Mouse (Mus musculus): Measurements from ENCODE around the gene Gm1604a.
"Not testable (repeated sequence)": the region's sequence is repeated elsewhere in the genome, so short reads cannot be mapped to it uniquely, and the experiment has no call there.

The Gm1604a gene

DNA sequence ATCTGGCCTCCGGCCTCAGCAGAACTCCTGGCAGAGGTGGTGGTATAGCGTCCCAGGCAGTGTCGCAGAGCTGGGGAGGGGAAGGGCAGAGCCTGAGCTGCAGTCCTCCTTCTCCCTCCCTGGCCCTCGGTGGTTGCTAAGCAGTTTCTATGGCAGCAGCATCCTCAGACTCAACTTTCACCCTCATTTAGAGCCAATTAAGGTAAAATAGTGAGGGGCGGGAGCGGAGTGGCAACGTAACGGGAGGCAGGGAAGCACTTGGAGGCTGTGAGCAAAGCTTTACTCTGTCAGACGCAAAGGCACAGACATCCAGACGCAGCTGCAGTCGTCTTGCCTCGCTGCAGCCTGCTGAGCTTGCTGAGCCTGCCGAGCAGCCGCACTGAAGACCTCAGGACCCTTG is at the start of gene Gm1604a:
Gene Gm1604a, plus strand, starts transcription at position 312 of the 400 bp plus-strand sequence.
- not testable (repeated sequence) for DNase-seq

- DNase-seq, result peak; percentile 69 to 72
Measured at GRCm38 (mm10) chr17:6978287-6979248, 46.8 kb upstream of the Gm1604a start, which contains the start of gene Gm49721. Gene Gm49721, plus strand, starts transcription at chr17:6978904.

- not testable (repeated sequence) for DNase-seq
Measured at GRCm38 (mm10) chr17:6979380-6979779, 46.0 kb upstream of the Gm1604a start.

DNA sequence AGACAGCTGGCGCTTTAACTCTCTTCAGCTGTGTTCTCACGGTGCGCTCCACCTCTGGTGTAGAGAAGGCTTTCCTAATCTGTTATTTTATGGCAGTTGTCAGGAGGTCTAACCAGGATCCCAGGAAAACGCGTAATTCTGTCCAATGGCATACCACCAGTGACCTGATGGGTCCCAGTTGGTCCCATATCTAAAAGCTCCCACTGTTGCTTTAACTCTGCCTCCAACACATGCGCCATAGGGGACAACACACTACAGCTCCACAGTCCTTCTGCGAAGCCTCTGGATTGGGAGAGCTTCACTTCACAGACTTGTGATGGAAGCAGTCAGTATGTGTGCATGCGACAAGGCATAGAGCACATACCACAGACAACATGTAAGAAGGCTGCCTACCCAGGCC is 45.2 kb upstream of the Gm1604a start:
- DNase-seq, result not testable (repeated sequence)

- not testable (repeated sequence) for DNase-seq
Measured at GRCm38 (mm10) chr17:6986118-6986517, 39.2 kb upstream of the Gm1604a start.

- DNase-seq, result not testable (repeated sequence)
Measured at GRCm38 (mm10) chr17:6995504-6995903, 29.9 kb upstream of the Gm1604a start.

DNA sequence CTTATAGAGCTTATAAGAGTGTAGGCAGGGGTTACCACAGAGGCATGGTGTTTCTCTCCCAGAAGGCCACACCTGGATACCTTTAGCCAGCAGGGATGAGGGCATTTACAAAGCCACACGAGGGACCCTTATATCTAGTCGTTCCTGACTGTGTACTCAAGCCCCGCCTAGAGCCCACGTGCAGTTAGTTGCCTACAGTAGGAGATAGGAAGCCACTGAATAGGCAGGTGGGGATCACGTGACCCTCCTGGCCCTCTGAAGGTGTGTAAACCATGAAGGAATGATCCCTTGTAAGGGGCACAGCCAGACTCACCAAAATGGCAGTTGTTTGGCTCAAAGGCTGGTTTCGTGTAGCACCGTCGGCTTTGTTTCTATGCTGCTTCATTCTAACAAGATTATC is 28.5 kb upstream of the Gm1604a start:
- DNase-seq, result not testable (repeated sequence)

GRCm38 (mm10) chr17:6997778-6998490 is 27.4 kb upstream of the Gm1604a start:
- not testable (repeated sequence) for DNase-seq

DNA sequence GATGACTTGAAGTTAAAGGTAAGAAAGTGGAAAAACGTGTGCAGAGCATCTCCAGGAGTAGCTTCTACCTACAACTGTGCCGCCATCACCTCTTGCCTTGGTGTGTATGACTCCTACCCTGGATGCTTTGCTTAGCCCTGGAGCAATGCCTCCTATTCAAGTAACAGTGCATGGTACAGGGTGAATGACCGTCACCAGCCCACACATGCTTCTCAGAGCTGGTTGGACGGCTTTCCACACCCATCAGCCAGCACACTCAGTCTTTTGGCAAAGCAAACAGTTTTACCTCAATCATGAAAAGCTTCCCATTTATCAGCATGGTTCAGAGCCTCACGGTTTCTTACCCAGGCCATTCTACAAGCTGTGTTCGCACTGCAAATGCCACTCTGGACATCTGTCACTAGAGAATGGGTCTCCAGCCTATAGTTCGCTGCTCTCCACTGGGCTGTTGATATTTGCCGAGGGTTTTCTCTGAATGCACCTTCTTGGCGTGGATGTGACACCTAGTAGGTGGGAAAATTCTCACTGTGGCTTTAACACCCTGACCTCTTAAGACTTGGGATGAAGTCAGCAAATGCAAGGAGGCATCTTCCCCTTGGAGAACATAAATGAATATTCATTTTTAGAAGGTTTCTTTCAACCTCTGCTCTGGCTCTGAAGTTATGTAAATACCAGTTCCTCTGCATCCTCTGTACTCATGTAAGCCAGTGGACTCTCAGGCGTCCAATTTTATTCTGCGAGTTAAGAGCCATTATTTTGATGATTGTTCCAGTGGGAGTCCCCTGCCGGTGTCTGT is 23.4 kb upstream of the Gm1604a start:
- DNase-seq, result not testable (repeated sequence)

- not testable (repeated sequence) for DNase-seq
Measured at GRCm38 (mm10) chr17:7003392-7003791, 22.0 kb upstream of the Gm1604a start.

DNA sequence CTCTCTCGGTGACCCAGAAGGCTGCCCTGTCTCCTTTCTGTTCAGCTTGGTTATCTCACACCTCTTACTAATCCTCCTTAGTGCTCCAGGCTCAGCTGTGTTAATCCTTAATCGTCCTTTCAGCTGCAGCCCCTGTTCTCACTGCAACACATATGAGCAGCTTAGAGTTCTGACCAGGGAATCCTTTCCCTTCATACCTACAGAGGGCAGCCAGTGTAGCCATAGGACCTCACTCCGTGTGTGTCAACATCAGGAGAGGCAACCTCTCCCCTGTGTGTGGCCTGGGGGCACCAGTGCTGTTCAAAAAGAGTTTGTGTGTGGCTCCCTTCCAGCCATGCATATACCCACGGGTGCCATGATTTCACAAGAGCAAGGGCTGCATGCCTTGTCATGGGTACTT is 19.7 kb upstream of the Gm1604a start:
- DNase-seq, result not testable (repeated sequence)

DNA sequence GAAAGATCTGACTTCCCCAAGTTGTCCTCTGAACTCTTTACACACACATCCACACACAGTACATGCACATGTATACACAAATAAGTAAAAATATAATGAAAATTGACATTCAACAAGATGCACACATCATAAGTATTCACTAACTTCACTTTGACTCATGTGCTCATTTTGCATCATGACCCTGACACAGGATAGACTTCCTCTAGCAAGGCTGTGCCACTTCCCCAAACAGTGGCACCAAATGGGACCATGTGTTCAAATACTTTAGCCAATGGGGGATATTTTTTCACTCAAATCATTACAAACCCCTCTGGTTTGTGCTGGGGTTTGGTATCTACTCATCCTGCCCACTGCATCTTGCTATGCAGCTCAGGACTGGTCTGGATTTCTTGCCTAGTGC is 16.5 kb upstream of the Gm1604a start:
- DNase-seq, result not testable (repeated sequence)

DNA sequence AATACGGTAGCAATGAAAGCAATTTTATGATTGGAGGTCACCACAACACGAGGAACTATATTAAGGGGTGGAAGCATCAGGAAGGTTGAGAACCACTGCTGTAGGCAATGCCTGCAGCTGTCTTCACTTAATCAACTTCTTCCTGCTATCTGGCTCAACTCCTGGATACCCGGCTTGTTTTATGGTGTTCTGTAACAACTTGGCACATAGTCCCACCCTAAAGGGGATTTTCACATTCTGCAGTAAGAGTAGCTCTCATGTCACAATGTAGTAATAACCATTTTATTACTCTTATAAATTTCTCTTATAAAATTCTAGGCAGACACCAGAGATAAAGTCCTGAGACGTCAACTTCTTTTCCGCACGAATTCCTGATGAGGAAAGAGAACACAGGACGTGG is 15.9 kb upstream of the Gm1604a start:
- not testable (repeated sequence) for DNase-seq

GRCm38 (mm10) chr17:7009901-7010300 is 15.5 kb upstream of the Gm1604a start:
- DNase-seq, result not testable (repeated sequence)

GRCm38 (mm10) chr17:7014190-7014589 is 11.2 kb upstream of the Gm1604a start:
- not testable (repeated sequence) for DNase-seq

- not testable (repeated sequence) for DNase-seq
Measured at GRCm38 (mm10) chr17:7025764-7026346, 487 bp downstream of the Gm1604a start.

- not testable (repeated sequence) for DNase-seq
Measured at GRCm38 (mm10) chr17:7030204-7030603, 4.8 kb downstream of the Gm1604a start.

DNA sequence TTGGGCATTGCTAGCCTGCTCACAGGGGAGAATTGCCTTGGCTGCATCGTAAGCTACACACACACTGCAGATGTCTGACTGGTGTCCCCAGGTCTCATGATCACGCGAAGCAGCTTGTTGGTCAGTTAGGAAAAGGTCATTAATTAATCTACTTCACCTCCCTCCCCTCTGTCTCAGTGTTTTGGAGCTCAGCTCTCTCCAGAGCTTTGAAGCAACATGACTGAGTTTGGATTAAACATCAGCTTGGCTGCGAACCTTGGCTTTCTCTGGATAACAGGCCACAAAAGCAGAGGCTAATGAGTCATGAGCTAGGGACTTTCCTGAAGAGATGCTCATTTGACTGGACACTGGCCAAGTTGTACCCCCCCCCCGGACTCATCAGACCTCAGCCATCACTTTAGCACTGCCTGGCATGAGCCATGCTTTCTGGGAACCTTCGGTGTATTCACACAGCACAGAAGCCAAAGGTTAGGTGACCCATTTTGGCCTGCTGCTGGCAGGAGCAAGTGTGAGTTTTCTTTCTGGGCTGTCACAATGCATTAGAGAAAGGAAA is 5.3 kb downstream of the Gm1604a start:
- not testable (repeated sequence) for DNase-seq

DNA sequence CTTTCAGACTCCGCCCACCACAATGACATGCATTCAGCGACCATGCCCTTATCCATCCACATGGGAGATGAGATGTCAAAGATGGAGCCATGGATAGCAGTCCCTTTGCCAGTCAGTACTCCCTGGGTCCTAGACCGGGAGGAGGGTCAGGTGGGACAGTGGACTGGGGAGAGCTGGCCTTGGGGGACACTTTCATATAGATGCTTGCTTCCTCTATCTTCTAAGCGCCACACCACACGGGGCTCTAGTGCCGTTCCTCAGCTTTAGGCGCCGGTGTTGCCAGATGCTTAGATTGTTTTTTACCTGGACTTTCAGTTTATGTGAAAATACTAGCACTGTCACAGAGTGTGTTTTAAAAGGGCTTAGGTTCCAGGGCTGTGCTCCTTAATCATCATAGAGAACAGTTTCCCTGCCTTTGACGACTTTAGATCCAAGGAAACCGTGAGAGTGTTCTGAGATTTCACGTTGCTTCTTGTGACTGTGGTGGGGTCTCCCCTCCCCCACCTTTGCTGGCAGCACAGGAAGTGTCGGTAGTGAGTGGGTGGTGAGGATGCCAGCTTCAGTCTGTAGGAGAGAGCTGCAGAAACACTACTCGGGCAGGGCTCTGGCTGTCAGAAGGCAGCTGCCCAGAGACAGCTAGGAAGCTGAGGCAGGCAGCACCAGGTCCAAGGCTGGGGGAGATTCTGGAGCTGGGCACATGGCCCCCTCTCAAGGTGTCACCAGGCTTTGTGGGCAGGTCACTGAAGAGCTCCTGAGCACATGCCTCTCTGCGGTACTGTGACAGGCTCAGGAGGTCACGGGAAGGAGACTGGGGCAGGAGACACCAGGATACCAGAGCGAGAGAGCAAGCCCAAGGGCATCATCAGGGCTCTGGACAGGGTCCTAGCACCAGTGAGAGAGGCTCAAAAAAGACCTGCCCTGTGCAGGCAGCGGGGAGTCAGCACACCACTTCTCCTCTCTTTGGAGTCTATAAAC is 8.1 kb downstream of the Gm1604a start:
- DNase-seq, result not testable (repeated sequence)

GRCm38 (mm10) chr17:7068997-7069539 is 43.7 kb downstream of the Gm1604a start:
- DNase-seq, result not testable (repeated sequence)
